Mouse (Mus musculus): ENCODE measurements around the gene Olfr849.

Olfr849 gene

DNA sequence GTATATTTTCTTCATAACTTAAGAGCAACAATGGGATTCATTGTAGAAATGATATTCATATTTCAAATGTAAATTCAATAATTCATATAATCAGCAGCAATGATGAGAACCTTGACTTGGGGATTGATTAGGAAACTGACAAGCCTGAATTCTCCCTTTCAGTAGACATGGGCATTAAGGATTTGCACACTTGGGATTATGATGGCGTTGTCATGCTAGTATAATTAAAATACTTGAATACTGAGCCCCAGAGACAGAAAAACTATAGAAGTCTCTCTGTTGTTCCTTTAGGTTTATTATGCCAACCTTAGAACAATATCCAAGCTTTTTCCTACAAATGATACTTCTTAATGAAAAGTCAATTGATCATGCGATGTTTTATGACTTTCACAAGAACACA lies at the start of gene Olfr849:
Olfr849 (plus strand) TSS at position 301 of the 400 bp plus-strand sequence.
- no peak for DNase-seq (ENCODE audit: low read depth, low spot score)

DNA sequence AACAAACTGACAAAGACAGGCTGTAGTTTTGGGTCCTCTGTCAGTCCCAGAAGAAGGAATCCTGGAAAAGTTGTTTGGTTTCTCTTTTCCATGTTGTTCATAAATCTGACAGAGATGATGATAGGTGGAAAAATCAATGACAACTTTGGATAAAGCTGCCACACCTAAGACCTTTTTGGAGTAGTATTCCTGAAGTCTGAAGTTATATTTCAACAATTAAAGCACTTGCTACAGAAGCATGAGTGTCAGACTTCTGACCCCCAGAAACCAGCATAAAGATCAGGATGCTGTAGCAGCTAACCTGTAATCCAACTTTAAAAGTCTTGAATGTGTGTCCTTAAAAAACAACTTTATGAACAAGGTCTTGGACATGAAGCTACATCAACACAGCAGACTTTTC lies 38.1 kb downstream of the Olfr849 start, which contains the start of gene Olfr850:
Olfr850 (minus strand) TSS at position 101 of the 400 bp plus-strand sequence.
- DNase-seq (ENCODE audit: low read depth, low spot score): no peak

DNA sequence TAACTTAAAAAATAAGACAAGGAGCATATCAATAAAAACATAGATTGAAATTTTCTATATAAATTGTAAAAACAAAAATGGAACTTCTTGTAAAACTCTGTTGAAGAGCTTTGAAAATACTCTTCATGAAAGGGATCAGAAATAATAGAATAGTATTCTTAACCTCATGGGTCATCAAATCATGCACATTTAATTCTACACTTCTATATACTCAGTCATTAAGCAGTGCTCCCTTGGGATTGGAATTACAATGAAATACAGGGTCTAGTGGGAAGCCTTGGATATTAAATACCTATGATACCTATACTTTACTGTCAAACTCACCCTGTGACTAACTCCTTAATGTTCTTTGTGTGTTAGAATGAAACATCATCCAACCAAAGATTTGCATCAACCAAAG lies 52.9 kb downstream of the Olfr849 start, which contains the start of gene Olfr851:
Olfr851 (plus strand) TSS at position 301 of the 400 bp plus-strand sequence.
- no peak for DNase-seq (ENCODE audit: low read depth, low spot score)
